Mouse (Mus musculus) limb, embryonic 12.5 days (tissue): ENCODE results near the gene Nme2. TPM values are rescaled to one million over a fixed set of nuclear protein-coding genes. Genes with fewer than 3 reads are reported as not detected.
A peak's percentile ranks its signal among the peaks of the same experiment; 100 is the strongest.

Experiments used
- ATAC-seq: fragments of 200-750 bp; cut with Nextera tagmentation; 2 replicates; pipeline ENCODE4 v1.8.0; 2017; ENCODE audit warnings: low read depth, moderate TSS enrichment; ENCODE audit not compliant: insufficient number of reproducible peaks, insufficient read depth, low FRiP score, low TSS enrichment
- H3K27ac ChIP-seq: fragments of 300-500 bp; sonication (generic); 2 replicates; pipeline ENCODE4 v1.5.1; 2016; ENCODE audit warnings: mild to moderate bottlenecking, moderate library complexity
- H3K27me3 ChIP-seq: fragments of 300-500 bp; sonication (generic); 2 replicates; pipeline ENCODE4 v1.6.1; 2016; ENCODE audit warnings: mild to moderate bottlenecking, moderate library complexity
- H3K36me3 ChIP-seq: fragments of 300-500 bp; sonication (generic); 2 replicates; pipeline ENCODE4 v1.6.1; 2016; ENCODE audit warnings: mild to moderate bottlenecking, moderate library complexity
- H3K4me1 ChIP-seq: fragments of 300-500 bp; sonication (generic); replicated peaks from 2 replicates; pipeline ENCODE4 v1.6.1; 2016
- H3K4me2 ChIP-seq: fragments of 300-500 bp; sonication (generic); 2 replicates; pipeline ENCODE4 v1.6.1; 2016; ENCODE audit warnings: mild to moderate bottlenecking, moderate library complexity
- H3K4me3 ChIP-seq: fragments of 300-500 bp; sonication (generic); replicated peaks from 2 replicates; pipeline ENCODE4 v1.5.1; 2016; ENCODE audit warnings: mild to moderate bottlenecking
- H3K9ac ChIP-seq: fragments of 300-500 bp; sonication (generic); replicated peaks from 2 replicates; pipeline ENCODE4 v1.6.1; 2016; ENCODE audit warnings: mild to moderate bottlenecking, moderate library complexity
- H3K9me3 ChIP-seq: fragments of 300-500 bp; sonication (generic); 2 replicates; pipeline ENCODE4 v1.6.1; 2016; ENCODE audit warnings: mild to moderate bottlenecking, moderate library complexity
- WGBS: fragments of 180-500 bp; shearing (Covaris S2); methylation state at CpG from one replicate; pipeline ENCODE4 v1.1.7; 2016; 5-methylcytosine and 5-hydroxymethylcytosine counted together
- polyA plus RNA-seq: library from polyadenylated mRNA; unstranded; fragments of >200 nt; fragmentation: Nextera tagmentation; extraction: Ambion mirVana; gene quantifications from 2 replicates; pipeline ENCODE4 v1.2.1, GENCODE M21; 2016

The Nme2 gene
- polyA plus RNA-seq, 1 experiment from 2014 or later: 217 TPM

- no peak overlapping the region for H3K9ac ChIP-seq
- H3K4me1 ChIP-seq: no peaks in the 10 kb centered on the region
- no peak overlapping the region for H3K27ac ChIP-seq
- H3K36me3 ChIP-seq: no peaks in the 10 kb centered on the region
- no peak for ATAC-seq
- no peaks in the 10 kb centered on the region for H3K9me3 ChIP-seq
- H3K4me3 ChIP-seq: no peak overlapping the region
- H3K4me2 ChIP-seq: no peak overlapping the region
- 85% methylated on average over 4 of the region's 4 CpGs for WGBS
- H3K27me3 ChIP-seq: no peaks in the 10 kb centered on the region
Observed at GRCm38 (mm10) chr11:93987026-93987425, 31.0 kb upstream of the Nme2 start.

- no peaks in the 10 kb centered on the region for H3K27me3 ChIP-seq
- H3K4me2 ChIP-seq: no peak overlapping the region
- no peak overlapping the region for H3K4me3 ChIP-seq
- H3K27ac ChIP-seq: no peak overlapping the region
- H3K36me3 ChIP-seq: no peaks in the 10 kb centered on the region
- no peak overlapping the region for H3K9ac ChIP-seq
- no peak for ATAC-seq
- H3K4me1 ChIP-seq: no peaks in the 10 kb centered on the region
- H3K9me3 ChIP-seq: no peaks in the 10 kb centered on the region
Observed at GRCm38 (mm10) chr11:93986298-93986697, 30.2 kb upstream of the Nme2 start.

GRCm38 (mm10) chr11:93985265-93985664 lies 29.2 kb upstream of the Nme2 start:
- Histone ChIP-seq H3K27me3 (no peaks in the 10 kb centered on the region), H3K36me3 (no peaks in the 10 kb centered on the region), H3K4me1 (no peaks in the 10 kb centered on the region), H3K9me3 (no peaks in the 10 kb centered on the region), H3K4me2 (no peak overlapping the region), H3K27ac (no peak overlapping the region), H3K9ac (no peak overlapping the region), H3K4me3 (no peak overlapping the region)
- WGBS: 83% methylated on average over 5 of the region's 5 CpGs
- no peak for ATAC-seq

GRCm38 (mm10) chr11:93984619-93985018 lies 28.6 kb upstream of the Nme2 start:
- H3K4me2 ChIP-seq: no peak overlapping the region
- ATAC-seq: no peak
- no peak overlapping the region for H3K9ac ChIP-seq

GRCm38 (mm10) chr11:93979502-93980049 lies 23.5 kb upstream of the Nme2 start:
- H3K9ac ChIP-seq: no peak overlapping the region
- no peak overlapping the region for H3K4me2 ChIP-seq
- no peak for ATAC-seq
- no peak overlapping the region for H3K27ac ChIP-seq
- no peaks in the 10 kb centered on the region for H3K27me3 ChIP-seq
- H3K4me1 ChIP-seq: no peaks in the 10 kb centered on the region
- H3K36me3 ChIP-seq: no peaks in the 10 kb centered on the region
- no peaks in the 10 kb centered on the region for H3K9me3 ChIP-seq
- WGBS: 46% methylated on average over 6 of the region's 6 CpGs
- H3K4me3 ChIP-seq: no peak overlapping the region

More at GRCm38 (mm10) chr11:93984619-93985018, 28.6 kb upstream of the Nme2 start:
- WGBS: 89% methylated on average over 3 of the region's 3 CpGs
- Histone ChIP-seq H3K4me1 (no peaks in the 10 kb centered on the region), H3K36me3 (no peaks in the 10 kb centered on the region), H3K9me3 (no peaks in the 10 kb centered on the region), H3K4me3 (no peak overlapping the region), H3K27me3 (no peaks in the 10 kb centered on the region), H3K27ac (no peak overlapping the region)

- no peaks in the 10 kb centered on the region for H3K9me3 ChIP-seq
- WGBS: 89% methylated on average over 5 of the region's 5 CpGs
- no peak for ATAC-seq
- no peaks in the 10 kb centered on the region for H3K27me3 ChIP-seq
- no peak overlapping the region for H3K9ac ChIP-seq
- H3K27ac ChIP-seq: no peak overlapping the region
- no peaks in the 10 kb centered on the region for H3K4me1 ChIP-seq
- H3K4me2 ChIP-seq: no peak overlapping the region
- no peaks in the 10 kb centered on the region for H3K36me3 ChIP-seq
- H3K4me3 ChIP-seq: no peak overlapping the region
Observed at GRCm38 (mm10) chr11:93972951-93973350, 16.9 kb upstream of the Nme2 start.

GRCm38 (mm10) chr11:93969799-93970198 lies 13.7 kb upstream of the Nme2 start:
- H3K9ac ChIP-seq: no peak overlapping the region
- H3K9me3 ChIP-seq: no peaks in the 10 kb centered on the region
- no peaks in the 10 kb centered on the region for H3K27me3 ChIP-seq
- H3K4me3 ChIP-seq: no peak overlapping the region
- no peak overlapping the region for H3K4me2 ChIP-seq
- ATAC-seq: no peak
- WGBS: 67% methylated on average over 1 of the region's 1 CpGs
- peaks cover 14% of the 10 kb centered on the region for H3K36me3 ChIP-seq
- H3K27ac ChIP-seq: no peak overlapping the region
- H3K4me1 ChIP-seq: peaks cover 3% of the 10 kb centered on the region; the same call in 1 of the 2 replicates

- H3K27me3 ChIP-seq: no peaks in the 10 kb centered on the region
- no peak overlapping the region for H3K4me3 ChIP-seq
- no peaks in the 10 kb centered on the region for H3K9me3 ChIP-seq
- no peak for ATAC-seq
- no peak overlapping the region for H3K9ac ChIP-seq
- no peak overlapping the region for H3K4me2 ChIP-seq
- H3K27ac ChIP-seq: no peak overlapping the region
- 93% methylated on average over 6 of the region's 6 CpGs for WGBS
- H3K36me3 ChIP-seq: peaks cover 20% of the 10 kb centered on the region
- H3K4me1 ChIP-seq: peaks cover 3% of the 10 kb centered on the region; the same call in 1 of the 2 replicates
Observed at GRCm38 (mm10) chr11:93969171-93969570, 13.1 kb upstream of the Nme2 start.

GRCm38 (mm10) chr11:93968848-93969128 lies 12.7 kb upstream of the Nme2 start:
- H3K9me3 ChIP-seq: no peaks in the 10 kb centered on the region
- no peak for ATAC-seq
- no peaks in the 10 kb centered on the region for H3K27me3 ChIP-seq
- H3K4me2 ChIP-seq: peak overlapping the region; percentile 45
- 51% methylated on average over 6 of the region's 6 CpGs for WGBS
- H3K9ac ChIP-seq: 0 out of 2 replicates have a peak overlapping the region, but pooled peaks have one; percentile 9
- H3K4me1 ChIP-seq: peaks cover 3% of the 10 kb centered on the region; the same call in 1 of the 2 replicates
- H3K27ac ChIP-seq: no peak overlapping the region
- H3K4me3 ChIP-seq: peak overlapping the region; percentile 67
- H3K36me3 ChIP-seq: peaks cover 24% of the 10 kb centered on the region

- Histone ChIP-seq H3K36me3 (peaks cover 29% of the 10 kb centered on the region), H3K27me3 (no peaks in the 10 kb centered on the region), H3K27ac (peak within 1 kb of the TSS; percentile 66), H3K9ac (peak within 1 kb of the TSS; percentile 68), H3K4me2 (peak within 1 kb of the TSS; percentile 80), H3K4me3 (peak within 1 kb of the TSS; percentile 67), H3K4me1 (peaks cover 3% of the 10 kb centered on the region; the same call in 1 of the 2 replicates), H3K9me3 (no peaks in the 10 kb centered on the region)
- ATAC-seq: peak; percentile 93
- under 1% methylated on average over 40 of the region's 40 CpGs for WGBS
Observed at GRCm38 (mm10) chr11:93968005-93968847, 12.2 kb upstream of the Nme2 start, which contains the start of the genes Gm20390 and Nme1. TSS of gene Gm20390 (minus strand) at chr11:93968293. TSS of gene Nme1 (minus strand) at chr11:93968521.

GRCm38 (mm10) chr11:93967381-93967780 lies 11.3 kb upstream of the Nme2 start:
- Histone ChIP-seq H3K27me3 (no peaks in the 10 kb centered on the region), H3K27ac (peak overlapping the region; percentile 66), H3K4me3 (peak overlapping the region; percentile 67), H3K4me1 (peaks cover 3% of the 10 kb centered on the region; the same call in 1 of the 2 replicates), H3K9me3 (no peaks in the 10 kb centered on the region), H3K36me3 (peaks cover 37% of the 10 kb centered on the region), H3K9ac (peak overlapping the region; percentile 68), H3K4me2 (peak overlapping the region; percentile 80)
- 3% methylated on average over 11 of the region's 11 CpGs for WGBS
- no peak for ATAC-seq
